In genomic region chr3:96904393-96904792, GRCm38 (mm10) we compare ENCODE assay signal across 7 mouse cellular contexts. TPM values are rescaled to one million over a fixed set of nuclear protein-coding genes. Genes with fewer than 3 reads are reported as not detected.
DNase-seq lines count a peak whose midpoint lies in the region; ATAC-seq and TF ChIP-seq lines count a peak whose summit lies in the region.

Gene Gja5 (plus strand): TSS chr3:96904693.

- TF ChIP-seq POLR2A in thymus, adult 2 months (IDR thresholded peaks at IDR 0.05; ENCODE audit: control insufficient read depth, extremely low read depth, insufficient read depth, low read length, poor library complexity) = no peak

- no peaks in the 10 kb centered on the region for H3K36me3 ChIP-seq in thymus, adult 2 months (ENCODE audit: control insufficient read depth, insufficient read depth, low read length)
- H3K36me3 ChIP-seq in heart, embryonic 11.5 days (ENCODE audit: control insufficient read depth, insufficient read depth, low read length) = no peaks in the 10 kb centered on the region
- no peaks in the 10 kb centered on the region for H3K36me3 ChIP-seq in liver, embryonic 11.5 days (ENCODE audit: control insufficient read depth, insufficient read depth, low read length)

- WGBS in thymus, adult 2 months = 23% methylated on average over 14 of the region's 14 CpGs
- 17% methylated on average over 14 of the region's 14 CpGs for WGBS in heart, embryonic 11.5 days (ENCODE audit: insufficient replicate concordance)
- 8% methylated on average over 14 of the region's 14 CpGs for WGBS in liver, embryonic 11.5 days

- DNase-seq in thymus, adult 2 months = no peak
- no peak for DNase-seq in thymus, postnatal 4 days
- DNase-seq in liver, embryonic 11.5 days (ENCODE audit: low spot score) = peak; percentile 33
- no peak for DNase-seq in frontal cortex, adult 2 months (ENCODE audit: extremely low spot score in 1 of 2, low spot score in 1 of 2)
- DNase-seq in cerebellum, adult 9-10 months = no peak
- no peak for DNase-seq in layer of hippocampus, adult 11-12 months (ENCODE audit: low spot score)

- peak within 1 kb of the TSS; percentile 80 for H3K4me2 ChIP-seq in heart, embryonic 11.5 days
- H3K4me2 ChIP-seq in liver, embryonic 11.5 days = peak within 1 kb of the TSS; percentile 89

- H3K4me1 ChIP-seq in thymus, adult 2 months (replicated peaks; ENCODE audit: control insufficient read depth, insufficient read depth, low read length) = no peaks in the 10 kb centered on the region; the same call in 1 of the 2 replicates
- peaks cover 3% of the 10 kb centered on the region; the same call in 1 of the 2 replicates for H3K4me1 ChIP-seq in heart, embryonic 11.5 days (ENCODE audit: control insufficient read depth, insufficient read depth, low read length)
- peaks cover 10% of the 10 kb centered on the region; the same call in 1 of the 2 replicates for H3K4me1 ChIP-seq in liver, embryonic 11.5 days (replicated peaks; ENCODE audit: control insufficient read depth, insufficient read depth, low read length)

- no peak for TF ChIP-seq CTCF in thymus, adult 2 months (IDR thresholded peaks at IDR 0.05; ENCODE audit: borderline replicate concordance, control insufficient read depth, extremely low read depth, insufficient read depth, low read length, poor library complexity)

- H3K9ac ChIP-seq in heart, embryonic 11.5 days (ENCODE audit: low read depth, low read length) = peak within 1 kb of the TSS; percentile 83
- peak within 1 kb of the TSS; percentile 92 for H3K9ac ChIP-seq in liver, embryonic 11.5 days (ENCODE audit: low read depth, low read length)

- H3K27ac ChIP-seq in thymus, adult 2 months (ENCODE audit: control insufficient read depth, insufficient read depth, low read length) = no peak within 1 kb of the TSS
- no peak within 1 kb of the TSS for H3K27ac ChIP-seq in heart, embryonic 11.5 days (ENCODE audit: low read depth, low read length)
- H3K27ac ChIP-seq in liver, embryonic 11.5 days (ENCODE audit: low read depth, low read length) = no peak within 1 kb of the TSS

- H3K4me3 ChIP-seq in thymus, adult 2 months (ENCODE audit: control insufficient read depth, insufficient read depth, low read length) = peak within 1 kb of the TSS; percentile 93
- peak within 1 kb of the TSS; percentile 81 for H3K4me3 ChIP-seq in heart, embryonic 11.5 days (ENCODE audit: low read depth, low read length)
- peak within 1 kb of the TSS; percentile 82 for H3K4me3 ChIP-seq in liver, embryonic 11.5 days (ENCODE audit: low read depth, low read length)

- no peaks in the 10 kb centered on the region for H3K27me3 ChIP-seq in thymus, adult 2 months (ENCODE audit: control insufficient read depth, insufficient read depth, low read length)
- H3K27me3 ChIP-seq in heart, embryonic 11.5 days (ENCODE audit: control insufficient read depth, insufficient read depth, low read length) = peaks cover 9% of the 10 kb centered on the region
- H3K27me3 ChIP-seq in liver, embryonic 11.5 days (replicated peaks; ENCODE audit: control insufficient read depth, insufficient read depth, low read length) = no peaks in the 10 kb centered on the region; the same call in 1 of the 2 replicates

- ATAC-seq in heart, embryonic 11.5 days (replicated peaks; ENCODE audit: insufficient number of reproducible peaks, low FRiP score, low TSS enrichment) = 0 out of 2 replicates have a peak, but pooled peaks have one; percentile 15
- ATAC-seq in liver, embryonic 11.5 days (replicated peaks; ENCODE audit: low FRiP score) = no peak

- no peaks in the 10 kb centered on the region for H3K9me3 ChIP-seq in heart, embryonic 11.5 days (replicated peaks; ENCODE audit: control insufficient read depth, low read length)
- H3K9me3 ChIP-seq in liver, embryonic 11.5 days (ENCODE audit: control insufficient read depth, low read length) = no peaks in the 10 kb centered on the region

RNA-seq across cellular contexts. Expression of gene Gja5, which starts in this region (rescaled TPM):
- 1.2 and 2.1 TPM in 2 replicates for polyA plus RNA-seq in thymus, adult 2 months (2012; rRNA removed)
- polyA plus RNA-seq in heart, embryonic 11.5 days (2014; fragmentation: Nextera tagmentation; extraction: Ambion mirVana) = 34.7 and 65.9 TPM in 2 replicates
- polyA plus RNA-seq in liver, embryonic 11.5 days (2014; fragmentation: Nextera tagmentation; extraction: Ambion mirVana) = 1.8 and 2.2 TPM in 2 replicates
- 0.55 and 0.62 TPM in 2 replicates for polyA plus RNA-seq in frontal cortex, adult 2 months (2012; rRNA removed)

Comparison
In these comparisons a context has a peak if more than half of its experiments do, and no peak if none do; other contexts are left out.
1. RNA of gene Gja5 (polyA plus RNA-seq): 34.7 to 65.9 TPM in heart, embryonic 11.5 days; 1.2 to 2.1 TPM in thymus, adult 2 months, 1.8 to 2.2 TPM in liver, embryonic 11.5 days and 0.55 to 0.62 TPM in frontal cortex, adult 2 months; every median in the first group is over 10 times any median in the second.
2. Peak in every context shown above with its lines, with median percentiles within 50 percentile points of each other: H3K4me3 ChIP-seq.